Mouse (Mus musculus) mesoderm, embryonic 11.5 days (tissue): ENCODE measurements around the gene Il2rg.

Experiments
- DNase-seq: peaks from one replicate; pipeline ENCODE4 v3.0.0-alpha.2; 2012; ENCODE audit warnings: low read depth, low spot score

The Il2rg gene

GRCm38 (mm10) chrX:101268025-101268754 lies at the start of gene Il2rg:
Il2rg (minus strand) TSS chrX:101268255.
- no peak for DNase-seq

- DNase-seq = no peak
Observed at GRCm38 (mm10) chrX:101313625-101314359, 45.7 kb upstream of the Il2rg start.

- no peak for DNase-seq
Observed at GRCm38 (mm10) chrX:101309299-101309698, 41.2 kb upstream of the Il2rg start.

DNA sequence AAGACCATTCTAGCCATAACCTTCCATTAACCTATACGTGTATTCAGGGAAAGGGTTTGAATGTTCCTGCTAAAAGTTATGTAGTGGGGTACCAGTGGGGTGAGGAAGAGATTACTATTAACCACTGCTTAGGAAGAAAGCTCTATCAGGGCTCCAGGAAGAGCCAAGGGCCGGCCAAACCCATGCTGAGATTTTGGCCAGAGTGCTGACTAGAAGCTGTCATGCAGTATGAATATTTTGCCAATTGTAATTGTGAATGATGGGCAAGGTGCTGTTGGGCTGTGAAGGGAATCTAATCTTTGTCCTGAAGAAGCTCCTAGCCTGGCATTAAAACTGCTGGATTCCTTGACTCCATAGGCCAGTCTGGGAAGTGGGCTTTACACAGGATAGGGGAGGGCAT lies 36.6 kb upstream of the Il2rg start:
- DNase-seq = no peak

- no peak for DNase-seq
Observed at GRCm38 (mm10) chrX:101301654-101302053, 33.6 kb upstream of the Il2rg start.

DNA sequence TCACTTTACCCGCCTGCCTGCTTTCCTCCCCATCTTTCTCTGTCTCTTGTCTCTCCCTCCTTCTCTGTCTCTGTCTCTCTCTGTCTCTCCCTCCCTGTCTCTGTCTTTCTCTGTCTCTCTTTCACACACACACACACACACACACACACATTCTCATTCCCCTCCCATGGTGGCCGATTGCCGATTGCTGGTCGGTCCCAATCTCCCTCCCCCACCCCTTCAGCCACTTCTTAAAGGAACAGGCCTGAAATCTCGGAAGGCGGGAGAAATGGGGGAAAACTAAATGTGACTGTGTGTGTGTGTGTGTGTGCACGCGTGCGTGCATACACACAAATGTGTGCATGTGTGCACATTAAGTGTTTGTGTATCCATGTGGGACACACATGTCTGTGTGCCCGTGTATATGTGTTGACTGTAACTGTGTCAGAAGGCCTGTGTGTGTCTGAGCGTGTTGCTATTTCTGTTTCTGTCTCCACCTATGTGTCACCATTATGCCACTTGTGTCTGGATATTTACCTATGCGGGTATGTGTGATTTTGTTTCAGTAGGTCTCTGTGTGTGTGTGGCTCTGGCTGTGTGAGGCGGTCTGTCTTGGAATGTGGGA lies 32.5 kb upstream of the Il2rg start:
- peak; percentile 40 for DNase-seq

DNA sequence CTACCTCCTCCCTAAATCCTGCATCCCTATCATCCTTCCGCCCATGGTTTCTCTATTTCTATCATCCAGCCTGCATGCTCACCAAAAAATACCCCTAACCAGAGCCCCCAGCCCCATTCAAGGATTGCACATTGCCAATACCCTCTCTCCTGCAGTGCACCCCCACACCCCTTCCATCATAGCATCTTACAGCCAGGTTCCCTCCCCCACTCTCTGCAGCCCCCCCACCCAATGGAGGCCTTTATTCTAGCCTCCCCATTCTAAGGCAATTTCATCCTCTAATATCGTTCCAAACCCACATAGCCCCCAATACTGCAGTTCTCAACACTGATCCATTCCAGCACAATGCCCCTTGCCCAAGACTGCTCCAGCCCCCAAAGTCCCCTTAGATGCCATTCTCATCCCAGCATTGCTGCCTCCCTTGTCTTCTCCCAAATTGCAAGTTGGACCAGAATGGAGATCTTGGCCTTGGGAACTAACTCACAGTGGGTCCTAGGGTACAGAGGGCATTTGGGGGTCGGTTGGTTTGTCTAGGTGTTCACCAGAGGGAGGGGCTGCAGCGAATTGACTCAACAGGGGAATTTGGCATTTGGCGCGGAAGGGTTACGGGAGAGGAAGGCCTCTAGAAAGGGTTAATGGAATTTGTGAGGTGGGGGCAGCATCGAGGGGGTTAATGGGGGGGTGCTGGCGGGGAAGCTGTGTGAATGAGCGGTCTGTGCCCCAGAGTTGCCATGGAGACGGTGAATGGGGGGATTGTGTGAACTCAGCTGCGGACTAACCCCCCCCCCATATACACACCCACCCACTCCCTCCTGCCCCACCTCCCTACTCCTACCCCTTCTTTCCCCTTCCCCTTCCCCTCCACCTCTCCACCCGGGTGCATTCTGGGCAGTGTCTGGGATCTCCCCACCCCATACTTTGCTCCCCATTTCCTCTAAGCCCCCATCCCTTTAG lies 31.7 kb upstream of the Il2rg start:
- peak; percentile 57 for DNase-seq

GRCm38 (mm10) chrX:101299055-101299454 lies 31.0 kb upstream of the Il2rg start, which contains the start of gene Nlgn3:
Nlgn3 (plus strand) TSS chrX:101299168.
- DNase-seq = peak; percentile 36

DNA sequence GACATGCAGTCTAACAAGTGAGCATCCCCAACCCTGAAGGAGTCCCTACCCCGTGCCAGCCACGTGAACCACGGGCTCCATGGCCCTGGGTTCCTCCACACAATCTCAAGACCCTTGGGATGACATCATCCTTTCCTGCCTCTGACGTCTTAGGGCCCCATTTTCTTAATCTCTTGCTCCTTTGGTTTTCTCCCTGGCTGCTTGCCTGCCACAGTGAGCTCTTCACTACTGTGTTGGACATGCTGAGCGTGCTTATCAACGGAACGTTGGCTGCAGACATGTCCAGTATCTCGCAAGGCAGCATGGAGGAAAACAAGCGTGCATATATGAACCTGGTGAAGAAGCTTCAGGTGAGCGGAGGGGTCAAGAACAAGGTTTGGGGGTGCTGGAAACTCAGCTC lies 22.1 kb upstream of the Il2rg start:
- no peak for DNase-seq

- no peak for DNase-seq
Observed at GRCm38 (mm10) chrX:101289037-101289436, 21.0 kb upstream of the Il2rg start.

- no peak for DNase-seq
Observed at GRCm38 (mm10) chrX:101288432-101288831, 20.4 kb upstream of the Il2rg start.

- DNase-seq = no peak
Observed at GRCm38 (mm10) chrX:101287543-101287942, 19.5 kb upstream of the Il2rg start.

- DNase-seq = no peak
Observed at GRCm38 (mm10) chrX:101285953-101286670, 18.1 kb upstream of the Il2rg start.

- peak; percentile 53 for DNase-seq
Observed at GRCm38 (mm10) chrX:101285534-101285933, 17.5 kb upstream of the Il2rg start.

DNA sequence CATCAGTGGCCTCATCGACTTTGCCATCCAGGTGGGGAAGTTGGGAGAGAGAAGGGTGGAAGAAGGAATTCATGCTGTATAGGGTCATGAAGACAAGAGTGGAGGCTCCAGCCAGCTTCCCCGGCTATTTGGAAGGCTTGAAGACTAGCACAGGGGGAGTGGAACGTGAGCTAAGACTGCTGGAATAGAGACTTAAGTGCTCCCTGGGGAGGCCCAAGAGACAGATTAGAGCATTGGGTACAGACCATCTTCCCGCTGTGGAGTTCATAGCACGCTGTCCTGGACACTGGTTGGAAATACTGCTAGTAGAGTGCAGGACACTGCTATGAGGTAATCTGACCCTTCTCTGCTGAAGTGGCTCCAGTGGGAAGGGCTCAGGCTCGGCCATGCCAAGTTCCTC lies 14.8 kb upstream of the Il2rg start:
- no peak for DNase-seq

- DNase-seq = peak; percentile 91
Observed at GRCm38 (mm10) chrX:101273875-101274738, 6.1 kb upstream of the Il2rg start, which contains the start of gene Med12. Med12 (plus strand) TSS chrX:101274030.

DNA sequence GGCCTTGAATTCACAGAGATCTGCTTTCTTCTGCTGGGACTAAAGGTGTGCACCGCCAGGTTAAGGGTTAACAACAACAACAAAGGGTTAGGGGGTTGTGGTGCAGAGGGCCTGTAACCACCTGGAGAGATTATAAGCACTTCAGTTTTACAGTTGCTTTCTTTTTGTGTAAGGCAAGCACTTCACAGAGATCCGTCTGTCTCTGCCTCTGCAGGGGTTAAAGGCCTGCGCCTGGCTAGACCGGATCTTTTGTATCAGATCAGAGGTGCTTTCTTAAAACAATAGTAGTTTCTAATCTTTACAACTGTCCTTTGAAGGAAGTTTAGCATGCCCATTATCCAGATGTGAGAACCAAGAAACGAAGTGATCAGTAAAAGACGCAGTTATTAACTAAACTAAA lies 5.4 kb upstream of the Il2rg start:
- no peak for DNase-seq

DNA sequence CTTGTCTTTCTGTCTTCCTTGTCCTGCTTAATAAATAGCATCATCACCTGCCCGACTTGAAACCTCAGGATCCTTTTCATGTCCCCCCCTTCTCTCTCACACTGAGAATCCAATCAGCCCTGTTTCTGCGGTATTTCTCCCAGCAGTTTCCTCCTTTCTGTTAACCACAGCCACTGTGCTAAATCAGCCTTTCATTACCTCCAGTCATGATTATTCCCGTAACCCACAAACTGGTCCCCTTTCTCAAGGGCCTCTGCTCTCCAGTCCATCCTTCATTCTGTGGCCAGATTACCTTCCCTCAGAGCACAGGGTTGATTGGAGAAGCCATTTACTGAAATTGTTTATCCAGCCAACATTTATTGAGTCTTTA lies 685 bp upstream of the Il2rg start, which contains the start of gene Gm20489:
Gene Gm20489, minus strand, starts transcription at position 269 of the 370 bp plus-strand sequence.
- no peak for DNase-seq

GRCm38 (mm10) chrX:101266631-101267030 lies 1.4 kb downstream of the Il2rg start:
- DNase-seq = no peak

- DNase-seq = no peak
Observed at GRCm38 (mm10) chrX:101263892-101264291, 4.2 kb downstream of the Il2rg start, which contains the start of gene Gm614. Gm614 (minus strand) TSS chrX:101263992.
